Mouse (Mus musculus) forebrain, postnatal 0 days (tissue): ENCODE measurements around the gene Plekhg1. TPM values are rescaled to one million over a fixed set of nuclear protein-coding genes. Genes with fewer than 3 reads are reported as not detected.

Experiments used
- ATAC-seq: fragments of 200-750 bp; cut with Nextera tagmentation; 2 replicates; pipeline ENCODE4 v1.8.0; 2017; ENCODE audit warnings: mild to moderate bottlenecking, moderate library complexity
- DNase-seq: peaks from one replicate; pipeline ENCODE4 v3.0.0-alpha.2; 2015
- H3K27ac ChIP-seq: fragments of 300-500 bp; sonication (generic); 2 replicates; pipeline ENCODE4 v1.5.1; 2014; ENCODE audit warnings: low read depth, mild to moderate bottlenecking, antibody characterized with exemption, low read length, moderate library complexity, mixed read lengths
- H3K27me3 ChIP-seq: fragments of 300-500 bp; sonication (generic); 2 replicates; pipeline ENCODE4 v1.6.1; 2014; ENCODE audit warnings: mild to moderate bottlenecking, low read length, mixed read lengths; ENCODE audit not compliant: insufficient read depth
- H3K36me3 ChIP-seq: fragments of 300-500 bp; sonication (generic); 2 replicates; pipeline ENCODE4 v1.6.1; 2014; ENCODE audit warnings: mild to moderate bottlenecking, moderate library complexity; ENCODE audit not compliant: insufficient read depth
- H3K4me1 ChIP-seq: fragments of 300-500 bp; sonication (generic); 2 replicates; pipeline ENCODE4 v1.6.1; 2014; ENCODE audit warnings: antibody characterized with exemption; ENCODE audit not compliant: insufficient read depth
- H3K4me2 ChIP-seq: fragments of 300-500 bp; sonication (generic); 2 replicates; pipeline ENCODE4 v1.6.1; 2014; ENCODE audit warnings: low read depth, mild to moderate bottlenecking, moderate library complexity
- H3K4me3 ChIP-seq: fragments of 300-500 bp; sonication (generic); 2 replicates; pipeline ENCODE4 v1.5.1; 2014; ENCODE audit warnings: low read depth, low read length, mixed read lengths
- H3K9ac ChIP-seq: fragments of 300-500 bp; sonication (generic); 2 replicates; pipeline ENCODE4 v1.6.1; 2014; ENCODE audit warnings: mild to moderate bottlenecking
- H3K9me3 ChIP-seq: fragments of 300-500 bp; sonication (generic); 2 replicates; pipeline ENCODE4 v1.6.1; 2016; ENCODE audit warnings: low read length
- CTCF ChIP-seq: sonication (generic); IDR thresholded peaks from 2 replicates; pipeline ENCODE4 v1.5.1; 2016; ENCODE audit warnings: antibody characterized with exemption, control low read depth, low read depth
- WGBS: fragments of 180-500 bp; shearing (Covaris S2); extraction: QIAGEN DNeasy Blood & Tissue Kit; methylation state at CpG from one replicate; pipeline ENCODE4 v1.1.7; 2014; 5-methylcytosine and 5-hydroxymethylcytosine counted together
- polyA plus RNA-seq: library from polyadenylated mRNA; unstranded; fragments of >200 nt; fragmentation: Nextera tagmentation; extraction: Ambion mirVana; gene quantifications from 2 replicates; pipeline ENCODE4 v1.2.1, GENCODE M21; 2015
- total RNA-seq: library from RNA; depleted of rRNA; stranded (reverse); fragments of >200 nt; gene quantifications from 2 replicates; pipeline ENCODE4 v1.2.3, GENCODE M21; 2014; rRNA removed

Plekhg1 gene
- total RNA-seq: 6.3 and 10.7 TPM in 2 replicates
- 2.0 and 4.3 TPM in 2 replicates for polyA plus RNA-seq

GRCm38 (mm10) chr10:3740148-3740503 lies at the start of gene Plekhg1:
Gene Plekhg1 (plus strand): TSS chr10:3740364.
- DNase-seq (peak; percentile 75), ATAC-seq (peak; percentile 96)
- H3K4me3 ChIP-seq: peak within 1 kb of the TSS; percentile 55
- peak within 1 kb of the TSS; percentile 97 for H3K4me2 ChIP-seq
- no peaks in the 10 kb centered on the region for H3K4me1 ChIP-seq
- H3K27ac ChIP-seq: peak within 1 kb of the TSS; percentile 66
- no peaks in the 10 kb centered on the region; the same call in 1 of the 2 replicates for H3K27me3 ChIP-seq
- H3K9me3 ChIP-seq: no peaks in the 10 kb centered on the region
- 0% methylated on average over 26 of the region's 29 CpGs for WGBS
- peak within 1 kb of the TSS; percentile 52 for H3K9ac ChIP-seq
- TF ChIP-seq CTCF: peak; percentile 57
- H3K36me3 ChIP-seq: no peaks in the 10 kb centered on the region

- Histone ChIP-seq H3K27me3 (no peaks in the 10 kb centered on the region), H3K36me3 (no peaks in the 10 kb centered on the region), H3K9me3 (no peaks in the 10 kb centered on the region), H3K4me3 (no peak overlapping the region), H3K4me2 (no peak overlapping the region), H3K4me1 (no peaks in the 10 kb centered on the region), H3K9ac (no peak overlapping the region), H3K27ac (no peak overlapping the region)
- TF ChIP-seq CTCF: no peak
- ATAC-seq: no peak
- 83% methylated on average over 1 of the region's 1 CpGs for WGBS
- no peak for DNase-seq
Observed at GRCm38 (mm10) chr10:3692791-3693190, 47.4 kb upstream of the Plekhg1 start.

- no peak overlapping the region for H3K27ac ChIP-seq
- H3K4me3 ChIP-seq: no peak overlapping the region
- H3K9ac ChIP-seq: no peak overlapping the region
- H3K27me3 ChIP-seq: no peaks in the 10 kb centered on the region
- H3K4me1 ChIP-seq: no peaks in the 10 kb centered on the region
- DNase-seq: peak; percentile 28
- WGBS: 37% methylated on average over 6 of the region's 6 CpGs
- TF ChIP-seq CTCF: no peak
- ATAC-seq: peak; percentile 60
- H3K36me3 ChIP-seq: no peaks in the 10 kb centered on the region
- no peaks in the 10 kb centered on the region for H3K9me3 ChIP-seq
- no peak overlapping the region for H3K4me2 ChIP-seq
Observed at GRCm38 (mm10) chr10:3693699-3694280, 46.4 kb upstream of the Plekhg1 start.

- H3K4me3 ChIP-seq: no peak overlapping the region
- H3K27ac ChIP-seq: no peak overlapping the region; the same call in 1 of the 2 replicates
- ATAC-seq: peak; percentile 28; the same call in 1 of the 2 replicates
- peak; percentile 27 for DNase-seq
- no peak overlapping the region for H3K9ac ChIP-seq
- H3K27me3 ChIP-seq: no peaks in the 10 kb centered on the region
- no peak overlapping the region for H3K4me2 ChIP-seq
- no peaks in the 10 kb centered on the region for H3K9me3 ChIP-seq
- 49% methylated on average over 5 of the region's 5 CpGs for WGBS
- no peak for TF ChIP-seq CTCF
- H3K4me1 ChIP-seq: no peaks in the 10 kb centered on the region
- no peaks in the 10 kb centered on the region for H3K36me3 ChIP-seq
Observed at GRCm38 (mm10) chr10:3695332-3695905, 44.7 kb upstream of the Plekhg1 start.

GRCm38 (mm10) chr10:3696727-3697348 lies 43.3 kb upstream of the Plekhg1 start:
- no peaks in the 10 kb centered on the region for H3K9me3 ChIP-seq
- DNase-seq (peak; percentile 48), ATAC-seq (peak; percentile 50)
- no peak for TF ChIP-seq CTCF
- H3K4me3 ChIP-seq: no peak overlapping the region
- H3K27me3 ChIP-seq: no peaks in the 10 kb centered on the region
- H3K36me3 ChIP-seq: no peaks in the 10 kb centered on the region
- no peak overlapping the region for H3K9ac ChIP-seq
- 41% methylated on average over 8 of the region's 8 CpGs for WGBS
- H3K4me2 ChIP-seq: no peak overlapping the region
- H3K27ac ChIP-seq: peak overlapping the region; percentile 55; the same call in 1 of the 2 replicates
- H3K4me1 ChIP-seq: no peaks in the 10 kb centered on the region

GRCm38 (mm10) chr10:3697500-3697899 lies 42.7 kb upstream of the Plekhg1 start:
- Histone ChIP-seq H3K4me3 (no peak overlapping the region), H3K4me2 (no peak overlapping the region), H3K36me3 (no peaks in the 10 kb centered on the region), H3K27ac (0 out of 2 replicates have a peak overlapping the region, but pooled peaks have one; percentile 55), H3K9me3 (no peaks in the 10 kb centered on the region), H3K27me3 (no peaks in the 10 kb centered on the region), H3K9ac (no peak overlapping the region), H3K4me1 (no peaks in the 10 kb centered on the region)
- ATAC-seq: no peak
- no peak for DNase-seq
- 83% methylated on average over 5 of the region's 5 CpGs for WGBS
- no peak for TF ChIP-seq CTCF
